Mouse (Mus musculus): ENCODE measurements around the gene Scrn2.

- no peak for TF ChIP-seq POLR2A (IDR thresholded peaks at IDR 0.05; ENCODE audit: control insufficient read depth, low read depth, low read length)
- no peak for TF ChIP-seq CTCF (IDR thresholded peaks at IDR 0.05; ENCODE audit: control insufficient read depth, insufficient read depth, insufficient replicate concordance, low read depth, low read length)
Measured at GRCm38 (mm10) chr11:96992722-96993311, 36.9 kb upstream of the Scrn2 start.
